Mouse (Mus musculus) ovary, adult 10 weeks (tissue): ENCODE results near the gene Rsf1. TPM values are rescaled to one million over a fixed set of nuclear protein-coding genes. Genes with fewer than 3 reads are reported as not detected.

Source experiments
- polyA plus RNA-seq: library from polyadenylated mRNA; stranded (reverse); fragments of 350-450 nt; fragmentation: Illumina TruSeq; extraction: RNeasy Lipid Tissue Mini Kit (QIAGEN cat#74804); gene quantifications from one replicate; pipeline ENCODE4 v1.2.3, GENCODE M21; 2014

The Rsf1 gene
- 54.3 TPM for polyA plus RNA-seq

DNA sequence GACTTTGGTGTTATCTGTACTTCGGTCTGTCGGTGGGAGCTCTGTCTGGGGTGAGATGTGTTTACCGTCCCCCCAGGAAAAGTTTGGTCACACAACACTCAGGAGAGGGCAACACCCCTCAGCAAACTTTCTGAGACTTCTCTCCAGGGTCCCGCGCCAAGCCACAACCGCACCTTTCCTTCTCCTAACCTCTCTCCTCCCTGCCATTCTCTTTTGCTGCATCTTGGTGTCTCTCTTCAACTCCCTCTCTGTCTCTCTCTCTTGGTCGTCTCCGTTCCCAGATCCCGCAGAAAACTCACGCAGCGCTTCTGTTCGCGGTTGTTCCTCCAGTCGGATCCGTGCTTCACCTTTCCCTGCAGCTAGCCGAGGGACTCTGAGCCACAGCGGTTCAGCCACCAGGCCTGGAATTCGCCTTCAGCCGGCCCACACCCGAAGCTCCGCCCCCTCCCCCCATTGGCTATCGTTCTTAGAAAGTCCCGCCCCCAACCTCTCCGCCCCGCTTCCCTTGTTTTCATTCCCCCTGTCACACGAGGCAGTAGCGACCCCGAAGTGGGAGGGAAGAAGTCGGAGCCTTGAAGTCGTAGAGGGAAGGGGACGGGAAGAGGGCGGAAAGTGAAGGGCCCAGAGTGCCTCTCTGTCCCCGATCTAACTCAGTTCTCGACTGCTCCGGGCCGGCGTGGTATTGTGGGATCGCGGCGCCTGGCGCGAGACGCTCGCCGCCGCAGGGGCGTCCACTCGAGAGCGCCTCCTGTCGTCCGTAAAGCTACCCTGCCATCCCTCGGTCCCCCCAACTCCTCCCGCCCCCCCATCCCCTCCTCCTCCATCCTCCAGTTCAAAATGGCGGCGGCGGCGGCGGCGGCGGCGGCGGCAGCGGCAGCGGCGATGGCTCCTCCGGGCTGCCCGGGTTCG is at the start of gene Rsf1, which contains the start of gene Aamdc:
TSS of gene Rsf1 (plus strand) at position 823 of the 909 bp plus-strand sequence.
TSS of gene Aamdc (minus strand) at position 431 of the 909 bp plus-strand sequence.

DNA sequence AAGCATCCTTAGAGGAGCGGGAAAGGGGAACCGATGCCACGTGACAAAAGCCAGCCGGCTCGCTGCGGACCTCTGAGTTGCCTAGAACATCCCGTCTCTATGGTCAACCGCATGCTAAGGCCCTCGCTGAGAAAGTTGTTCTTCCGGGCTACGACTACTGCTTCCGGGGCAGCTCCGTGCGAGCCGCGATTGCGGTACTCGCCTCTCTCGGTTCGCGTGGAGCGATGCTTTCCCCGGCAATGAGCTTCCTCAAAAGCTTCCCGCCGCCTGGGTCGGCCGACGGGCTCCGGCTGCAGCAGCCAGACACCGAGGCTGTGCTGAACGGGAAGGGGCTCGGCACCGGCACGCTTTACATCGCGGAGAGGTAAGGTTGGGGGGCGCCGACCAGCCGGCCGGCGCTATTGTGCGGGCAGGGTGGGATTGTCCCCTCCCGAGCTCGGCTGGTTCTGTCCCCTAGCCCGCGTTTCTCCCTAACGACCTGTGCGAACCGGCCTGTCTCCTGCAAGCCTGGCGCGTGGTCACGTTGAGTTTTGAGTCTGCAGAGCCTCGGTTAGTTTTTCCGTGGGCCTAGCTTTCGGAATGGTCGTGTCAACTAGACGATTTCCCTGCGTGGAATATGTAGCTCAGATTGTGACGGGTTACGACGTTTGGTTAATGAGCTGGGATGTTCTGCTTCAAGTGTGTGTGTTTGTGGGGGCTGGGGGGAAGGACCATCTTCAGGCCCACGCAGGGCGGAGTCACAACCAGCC is 117.0 kb downstream of the Rsf1 start, which contains the start of gene Clns1a:
TSS of gene Clns1a (plus strand) at position 129 of the 749 bp plus-strand sequence.

DNA sequence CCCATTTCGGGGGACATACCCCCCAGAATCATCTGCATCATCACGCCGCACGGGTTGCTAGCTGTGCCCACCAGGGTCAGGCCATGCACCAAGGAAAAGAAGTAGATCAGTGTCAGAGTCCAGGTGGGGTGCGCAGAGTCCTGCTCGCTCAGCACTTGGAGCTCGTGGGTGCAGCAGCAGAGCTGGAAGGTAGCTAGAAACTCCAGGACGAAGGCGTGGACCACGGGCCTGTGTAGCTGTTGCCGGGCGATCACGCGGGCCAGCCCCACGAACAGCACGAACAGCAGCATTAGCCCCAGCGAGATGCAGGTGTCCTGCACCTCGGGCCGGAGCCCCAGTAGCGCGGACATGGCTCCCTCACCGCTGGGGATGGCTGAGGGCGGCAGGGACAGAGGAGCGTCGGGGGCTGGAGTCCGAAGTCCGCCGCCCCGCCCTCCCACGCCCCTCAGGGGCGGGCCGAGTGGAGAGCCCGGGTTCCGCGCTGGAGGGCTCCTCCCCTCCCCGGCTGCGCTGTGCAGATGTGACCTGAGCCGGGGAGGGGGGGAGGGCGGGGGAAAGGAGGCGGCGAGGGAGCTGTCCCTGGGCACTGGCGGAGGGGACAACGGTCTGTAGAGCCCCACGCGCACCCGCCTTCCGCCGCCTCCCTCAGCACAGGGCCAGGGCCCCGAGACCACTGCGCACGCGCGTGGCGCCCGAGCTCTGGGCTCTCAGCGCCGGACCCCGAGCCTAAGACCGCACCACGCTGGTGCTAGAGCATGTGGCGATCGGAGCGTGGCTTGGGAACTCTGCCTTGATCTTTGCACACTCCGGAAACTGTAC is 158.2 kb downstream of the Rsf1 start, which contains the start of gene Aqp11:
TSS of gene Aqp11 (minus strand) at position 652 of the 819 bp plus-strand sequence.

Other genes with a start within 250 kb of the Rsf1 start
- 0.29 TPM for gene Usp35, start 247.9 kb upstream of the Rsf1 start, polyA plus RNA-seq
- 4.5 TPM for gene Kctd21, start 247.6 kb upstream of the Rsf1 start, polyA plus RNA-seq
- gene Alg8, start 208.3 kb upstream of the Rsf1 start, polyA plus RNA-seq, result 32.1 TPM
- 217 TPM for gene Ndufc2, start 179.9 kb upstream of the Rsf1 start, polyA plus RNA-seq
- gene Thrsp, start 162.2 kb upstream of the Rsf1 start, polyA plus RNA-seq, result 3.0 TPM
- 358 TPM for gene Kctd14, start 128.6 kb upstream of the Rsf1 start, polyA plus RNA-seq
- gene Ints4, start 98.9 kb upstream of the Rsf1 start, polyA plus RNA-seq, result 108 TPM
- gene Aamdc, start 392 bp upstream of the Rsf1 start, polyA plus RNA-seq, result 13.8 TPM
- 92.4 TPM for gene Clns1a, start 116.7 kb downstream of the Rsf1 start, polyA plus RNA-seq
- 3.0 TPM for gene Aqp11, start 158.4 kb downstream of the Rsf1 start, polyA plus RNA-seq
- gene Pak1, start 208.7 kb downstream of the Rsf1 start, polyA plus RNA-seq, result 22.4 TPM